Mouse (Mus musculus) c-Kit-negative CD71-positive TER-119-positive erythroid progenitor cells, embryonic 14.5 days (primary cell): ENCODE measurements around the gene Treml2.
"Not testable (repeated sequence)": the region's sequence is repeated elsewhere in the genome, so short reads cannot be mapped to it uniquely, and the experiment has no call there.

Source experiments
- DNase-seq: peaks from one replicate; pipeline ENCODE4 v3.0.0-alpha.2; 2013; ENCODE audit warnings: low read depth, low spot score

Gene Treml2

DNA sequence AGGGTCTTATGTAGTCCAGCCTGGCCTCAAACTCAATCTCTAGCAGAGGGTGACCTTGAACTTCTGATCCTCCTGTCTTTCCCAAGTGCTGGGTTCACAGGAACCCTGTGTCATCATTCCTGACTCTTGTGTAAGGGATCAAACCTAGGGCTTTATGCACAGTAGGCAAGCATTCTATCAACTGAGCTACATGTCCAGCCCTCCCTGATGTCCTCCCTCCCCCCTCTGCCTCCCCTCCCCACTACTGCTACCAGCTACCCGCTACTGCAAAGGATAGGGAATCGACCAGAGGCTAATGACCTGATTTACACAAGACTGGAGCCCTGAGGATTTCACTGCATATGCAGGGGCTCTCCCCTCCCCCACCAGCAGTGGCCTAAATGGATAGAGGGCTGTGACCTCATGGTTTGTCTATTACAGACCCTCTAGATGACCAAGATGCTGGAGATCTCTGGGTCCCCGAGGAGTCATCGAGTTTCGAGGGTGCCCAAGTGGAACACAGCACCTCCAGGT, 51.4 kb downstream of the Treml2 start:
- DNase-seq = no peak

DNA sequence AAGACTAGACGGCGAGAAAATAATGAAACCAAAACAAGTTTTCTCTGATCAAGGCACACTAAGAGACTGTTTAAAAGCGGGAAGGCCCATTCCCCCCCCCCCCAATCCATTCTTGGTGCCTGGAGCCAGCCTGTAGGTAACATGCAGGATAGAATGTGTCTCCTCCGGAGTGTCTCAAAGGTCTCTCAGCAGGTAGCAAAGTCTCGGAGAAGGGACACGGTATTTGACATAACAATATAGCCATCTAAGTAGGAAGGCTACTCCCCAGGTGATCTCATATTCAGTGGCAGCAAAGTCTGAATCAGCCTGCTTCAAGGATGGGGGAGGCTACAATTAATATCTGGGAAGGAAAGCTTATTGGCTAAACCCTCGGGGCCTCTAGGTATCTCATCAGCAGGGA, 53.7 kb downstream of the Treml2 start:
- not testable (repeated sequence) for DNase-seq

DNA sequence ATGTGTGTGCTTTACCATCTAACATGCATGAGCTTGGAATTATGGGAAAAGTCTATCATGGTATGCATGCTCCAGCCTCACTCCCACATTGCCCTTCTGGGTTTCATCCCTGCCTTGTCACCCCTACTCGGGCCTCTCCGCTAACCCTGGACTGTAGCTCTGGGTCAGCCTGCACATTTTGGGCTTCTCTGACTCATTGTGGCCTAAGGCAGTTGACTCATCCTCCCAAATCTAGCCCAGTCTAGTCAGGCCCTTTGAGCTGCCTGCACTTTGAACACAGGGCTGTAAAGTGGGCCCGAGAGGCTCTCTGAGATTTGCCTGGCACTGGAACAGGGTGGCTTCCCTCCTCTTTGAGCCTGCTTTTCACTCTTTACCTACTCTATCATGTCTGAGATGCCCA, 56.5 kb downstream of the Treml2 start:
- DNase-seq = no peak

DNA sequence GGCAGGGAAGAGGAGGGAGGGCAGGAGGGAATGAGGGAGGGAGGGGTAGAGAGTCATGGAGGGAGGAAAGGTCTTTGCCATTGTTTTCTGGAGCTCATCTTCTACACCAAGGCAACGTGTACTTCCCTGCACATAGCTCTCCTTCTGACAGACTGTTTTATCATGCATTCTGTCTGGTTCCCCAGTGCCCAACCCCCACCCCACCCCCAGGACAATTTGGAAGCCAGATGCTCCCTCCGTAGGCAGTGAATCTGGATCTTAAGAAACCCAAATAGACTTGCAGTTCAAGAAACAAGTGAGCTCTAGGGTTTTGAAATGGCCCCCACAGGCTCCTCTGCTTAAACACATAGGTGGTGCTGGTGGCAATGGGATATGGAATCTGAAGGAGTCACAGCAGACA, 58.6 kb downstream of the Treml2 start:
- DNase-seq = no peak

DNA sequence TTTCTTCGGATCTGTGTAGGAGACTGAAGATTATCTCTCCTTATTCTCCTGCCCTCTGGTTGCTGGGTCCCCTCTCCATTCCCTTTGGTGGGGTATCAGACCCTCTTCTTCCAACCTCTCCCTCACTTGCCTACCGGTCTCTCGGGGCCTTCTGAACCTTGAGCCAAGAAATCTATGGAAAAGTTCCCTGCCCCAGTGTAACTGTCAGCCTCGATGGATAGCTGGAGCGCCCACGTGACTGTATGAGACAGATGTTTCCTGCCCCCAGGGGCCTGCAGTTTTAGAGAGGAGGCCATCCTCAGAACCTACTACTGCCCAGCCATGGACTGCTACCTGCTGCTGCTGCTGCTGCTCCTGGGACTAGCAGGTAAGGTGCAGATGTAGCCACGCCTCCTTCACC, 60.3 kb downstream of the Treml2 start, which contains the start of gene Treml1:
Gene Treml1, plus strand, starts transcription at position 301 of the 400 bp plus-strand sequence.
- no peak for DNase-seq

DNA sequence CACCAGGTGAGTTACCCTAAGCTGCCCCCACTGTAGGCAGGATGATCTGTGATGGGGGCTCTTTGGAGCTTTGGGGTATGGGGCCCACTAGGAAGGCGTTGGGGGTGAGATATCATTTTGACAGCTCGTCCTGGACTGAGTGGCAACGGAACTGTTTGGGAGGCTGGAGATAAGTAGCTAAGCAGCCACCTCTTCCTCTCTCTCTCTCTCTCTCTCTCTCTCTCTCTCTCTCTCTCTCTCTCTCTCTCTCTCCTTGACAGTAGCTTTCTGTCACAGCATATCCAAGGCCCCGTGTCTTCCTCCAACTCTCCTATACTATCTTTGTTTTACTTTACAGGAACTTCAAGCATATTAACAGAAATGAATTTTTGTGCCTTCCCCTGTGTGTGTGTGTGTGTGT, 61.2 kb downstream of the Treml2 start:
- no peak for DNase-seq
